Mouse (Mus musculus) heart, embryonic 10.5 days (tissue): ENCODE results near the gene Ntrk2. TPM values are rescaled to one million over a fixed set of nuclear protein-coding genes. Genes with fewer than 3 reads are reported as not detected.

Source experiments
- DNase-seq: peaks from one replicate; pipeline ENCODE4 v3.0.0-alpha.2; 2017; ENCODE audit warnings: low spot score
- H3K27ac ChIP-seq: fragments of 300-500 bp; sonication (generic); 2 replicates; pipeline ENCODE4 v1.5.1; 2016; ENCODE audit warnings: mild to moderate bottlenecking
- H3K27me3 ChIP-seq: fragments of 300-500 bp; sonication (generic); 2 replicates; pipeline ENCODE4 v1.6.1; 2016; ENCODE audit warnings: mild to moderate bottlenecking; ENCODE audit not compliant: poor library complexity, insufficient read depth, severe bottlenecking
- H3K36me3 ChIP-seq: fragments of 300-500 bp; sonication (generic); 2 replicates; pipeline ENCODE4 v1.6.1; 2016; ENCODE audit warnings: mild to moderate bottlenecking, moderate library complexity
- H3K4me1 ChIP-seq: fragments of 300-500 bp; sonication (generic); 2 replicates; pipeline ENCODE4 v1.6.1; 2016; ENCODE audit warnings: mild to moderate bottlenecking
- H3K4me3 ChIP-seq: fragments of 300-500 bp; sonication (generic); 2 replicates; pipeline ENCODE4 v1.5.1; 2016; ENCODE audit warnings: mild to moderate bottlenecking, moderate library complexity
- H3K9me3 ChIP-seq: fragments of 300-500 bp; sonication (generic); 2 replicates; pipeline ENCODE4 v1.6.1; 2016; ENCODE audit warnings: mild to moderate bottlenecking, moderate library complexity
- WGBS: fragments of 180-500 bp; shearing (Covaris S2); methylation state at CpG from one replicate; pipeline ENCODE4 v1.1.7; 2016; 5-methylcytosine and 5-hydroxymethylcytosine counted together
- polyA plus RNA-seq: library from polyadenylated mRNA; unstranded; fragments of >200 nt; fragmentation: Nextera tagmentation; extraction: Ambion mirVana; gene quantifications from 2 replicates; pipeline ENCODE4 v1.2.1, GENCODE M21; 2016

The Ntrk2 gene
- polyA plus RNA-seq, 1 experiment from 2014 or later, result 5.6 TPM

DNA sequence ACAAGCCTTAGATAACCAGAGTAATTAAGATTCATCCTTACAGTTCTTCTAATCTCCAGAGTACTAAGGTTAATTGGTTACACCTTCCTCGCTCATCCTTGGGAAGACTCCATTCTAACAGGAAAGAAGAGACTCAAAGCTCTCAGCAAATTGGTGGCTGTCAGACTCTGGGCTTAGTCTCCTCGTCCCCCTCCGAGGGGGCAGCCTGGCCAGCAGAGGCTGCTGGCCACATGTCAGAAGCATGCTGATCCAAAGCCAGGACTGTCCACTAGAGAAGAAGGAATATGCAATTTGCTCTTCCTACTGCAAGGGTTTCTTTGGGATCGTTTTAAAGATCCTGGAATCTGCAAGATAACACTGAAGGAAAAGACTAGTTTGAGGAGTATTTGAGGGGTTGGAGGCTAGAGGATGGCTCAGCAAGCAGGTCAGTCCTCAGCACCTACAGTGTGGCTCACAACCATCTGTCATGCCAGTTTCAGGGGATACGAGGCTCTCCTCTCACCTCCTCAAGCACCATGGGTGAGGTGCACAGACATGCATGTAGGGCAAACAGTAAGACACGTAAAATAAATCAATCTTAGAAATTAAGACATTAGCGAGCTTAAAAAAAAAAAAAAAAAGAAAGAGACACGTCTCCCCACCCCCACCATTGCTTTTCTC, 60.5 kb downstream of the Ntrk2 start:
- Histone ChIP-seq H3K4me3 (no peak overlapping the region), H3K27me3 (no peaks in the 10 kb centered on the region), H3K36me3 (no peaks in the 10 kb centered on the region), H3K9me3 (no peaks in the 10 kb centered on the region), H3K4me1 (no peaks in the 10 kb centered on the region), H3K27ac (no peak overlapping the region)
- no peak for DNase-seq
- WGBS, result 76% methylated on average over 8 of the region's 8 CpGs

DNA sequence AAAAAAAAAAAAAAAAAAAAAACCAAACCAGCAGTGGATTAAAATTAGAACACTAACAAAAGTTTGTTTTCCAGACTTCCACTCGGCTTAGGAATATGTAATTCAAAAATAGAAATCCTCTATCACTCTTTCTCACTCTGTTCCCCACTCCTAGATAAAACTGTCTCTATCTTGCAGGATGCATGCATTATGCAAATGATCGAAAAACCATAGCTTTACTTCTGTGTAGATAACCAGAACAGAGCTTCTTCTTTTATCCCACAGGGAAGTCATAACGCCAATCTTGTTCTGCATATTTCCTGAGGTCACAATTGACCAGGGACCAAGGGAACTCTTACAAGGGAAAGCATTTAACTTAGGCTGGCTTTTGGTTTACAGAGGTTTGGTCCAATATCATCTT, 76.1 kb downstream of the Ntrk2 start:
- Histone ChIP-seq H3K4me1 (no peaks in the 10 kb centered on the region), H3K27me3 (no peaks in the 10 kb centered on the region), H3K36me3 (no peaks in the 10 kb centered on the region), H3K27ac (no peak overlapping the region), H3K4me3 (no peak overlapping the region), H3K9me3 (no peaks in the 10 kb centered on the region)
- DNase-seq, result no peak
- WGBS, result 65% methylated on average over 3 of the region's 3 CpGs

DNA sequence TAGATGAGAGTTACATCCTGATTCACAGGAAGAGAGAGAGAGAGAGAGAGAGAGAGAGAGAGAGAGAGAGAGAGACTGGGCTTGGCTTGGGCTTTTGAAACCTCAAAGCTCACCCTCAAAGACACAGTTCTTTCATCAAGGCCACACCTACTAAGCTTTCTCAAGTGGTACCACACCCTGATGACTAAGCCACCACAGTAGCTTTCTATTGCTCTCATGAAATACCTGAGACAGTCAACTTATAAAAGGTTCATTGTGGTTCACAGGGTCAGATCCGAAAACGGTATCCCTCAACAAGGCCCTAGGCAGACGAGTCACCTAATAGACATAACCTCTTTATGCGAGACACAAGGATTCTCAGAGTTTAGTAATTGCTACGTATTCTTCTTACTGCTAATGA, 76.5 kb downstream of the Ntrk2 start:
- no peak overlapping the region for H3K4me3 ChIP-seq
- H3K27ac ChIP-seq, result no peak overlapping the region
- H3K9me3 ChIP-seq, result no peaks in the 10 kb centered on the region
- H3K4me1 ChIP-seq, result no peaks in the 10 kb centered on the region
- H3K27me3 ChIP-seq, result no peaks in the 10 kb centered on the region
- 91% methylated on average over 5 of the region's 5 CpGs for WGBS
- no peak for DNase-seq
- H3K36me3 ChIP-seq, result no peaks in the 10 kb centered on the region

DNA sequence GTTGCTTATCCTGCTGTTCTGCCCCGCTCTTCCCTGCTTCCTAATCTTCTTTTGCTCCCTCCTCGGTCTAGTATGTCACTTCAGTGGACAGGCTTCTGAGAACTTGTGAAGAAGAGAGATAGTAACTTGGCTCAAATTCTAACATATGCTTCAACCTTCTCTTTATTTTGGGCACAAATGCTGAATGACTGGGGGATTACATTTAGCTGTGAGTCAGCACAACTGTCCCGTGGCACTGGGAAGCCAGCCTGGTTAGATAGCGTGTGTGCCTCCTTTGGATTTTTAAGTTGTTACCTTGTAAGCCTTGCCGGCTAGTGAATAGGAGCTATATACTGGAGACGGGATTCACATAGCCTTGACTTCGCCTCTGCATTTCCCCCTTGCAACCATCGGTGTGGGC, 79.7 kb downstream of the Ntrk2 start:
- Histone ChIP-seq H3K4me1 (no peaks in the 10 kb centered on the region), H3K9me3 (peaks cover 2% of the 10 kb centered on the region; the same call in 1 of the 2 replicates), H3K27ac (no peak overlapping the region), H3K36me3 (no peaks in the 10 kb centered on the region), H3K4me3 (no peak overlapping the region), H3K27me3 (no peaks in the 10 kb centered on the region)
- 64% methylated on average over 8 of the region's 8 CpGs for WGBS
- DNase-seq, result no peak

DNA sequence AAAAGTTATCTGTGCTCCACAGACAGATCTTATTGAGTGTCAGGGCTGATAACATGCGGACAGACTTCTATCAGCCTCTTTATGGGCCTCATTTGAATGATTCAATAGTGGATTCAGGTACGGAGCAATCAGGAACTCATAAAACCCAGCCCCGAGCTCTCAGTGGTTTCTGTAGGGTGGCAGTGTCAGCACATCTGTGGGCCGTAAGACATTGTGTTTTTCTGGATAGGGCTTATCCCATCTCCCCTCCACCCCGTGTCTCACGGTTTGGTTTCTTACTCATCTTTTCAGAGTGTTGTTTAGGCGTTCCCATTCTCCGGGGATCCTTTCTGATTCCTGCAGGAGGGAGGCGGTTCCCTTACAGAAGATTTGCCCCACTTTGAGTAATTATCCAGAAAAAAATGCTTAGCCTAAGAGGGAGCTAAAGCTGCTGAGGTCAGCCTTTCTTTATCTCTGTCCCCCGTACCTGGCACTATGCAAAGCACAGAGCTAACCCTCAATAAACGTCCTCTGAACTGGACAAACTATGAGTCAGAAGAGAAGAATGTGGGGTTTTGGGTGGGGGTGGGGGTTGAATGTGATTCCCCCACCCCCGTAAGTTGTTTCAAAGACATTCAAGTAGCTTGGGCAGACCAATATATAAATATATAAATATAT, 90.0 kb downstream of the Ntrk2 start:
- Histone ChIP-seq H3K4me1 (no peaks in the 10 kb centered on the region), H3K4me3 (no peak overlapping the region), H3K9me3 (no peaks in the 10 kb centered on the region), H3K27me3 (no peaks in the 10 kb centered on the region), H3K27ac (no peak overlapping the region), H3K36me3 (no peaks in the 10 kb centered on the region)
- no peak for DNase-seq
- WGBS, result 71% methylated on average over 12 of the region's 12 CpGs

DNA sequence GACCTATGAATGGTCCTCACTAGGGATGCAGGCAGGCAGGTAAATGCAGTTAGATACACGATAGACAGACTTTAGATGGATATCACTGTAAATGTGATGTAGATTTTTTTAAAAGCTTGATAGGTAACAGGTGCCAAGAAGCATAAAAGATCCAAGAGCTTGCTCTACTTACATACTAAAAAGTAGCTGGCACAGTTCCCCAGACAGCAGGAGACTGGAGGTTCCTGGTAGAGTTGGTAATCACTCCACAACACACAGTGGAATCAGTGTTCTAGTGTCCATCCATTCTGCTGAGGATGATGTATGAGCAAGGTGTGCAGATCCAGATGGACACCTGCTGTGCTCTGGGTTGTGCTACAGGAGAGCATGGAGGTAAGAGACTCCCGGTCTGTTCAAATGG, 93.0 kb downstream of the Ntrk2 start:
- no peak for DNase-seq
- WGBS, result 82% methylated on average over 2 of the region's 2 CpGs
- Histone ChIP-seq H3K27ac (no peak overlapping the region), H3K4me1 (no peaks in the 10 kb centered on the region), H3K9me3 (no peaks in the 10 kb centered on the region), H3K27me3 (no peaks in the 10 kb centered on the region), H3K36me3 (no peaks in the 10 kb centered on the region), H3K4me3 (no peak overlapping the region)

DNA sequence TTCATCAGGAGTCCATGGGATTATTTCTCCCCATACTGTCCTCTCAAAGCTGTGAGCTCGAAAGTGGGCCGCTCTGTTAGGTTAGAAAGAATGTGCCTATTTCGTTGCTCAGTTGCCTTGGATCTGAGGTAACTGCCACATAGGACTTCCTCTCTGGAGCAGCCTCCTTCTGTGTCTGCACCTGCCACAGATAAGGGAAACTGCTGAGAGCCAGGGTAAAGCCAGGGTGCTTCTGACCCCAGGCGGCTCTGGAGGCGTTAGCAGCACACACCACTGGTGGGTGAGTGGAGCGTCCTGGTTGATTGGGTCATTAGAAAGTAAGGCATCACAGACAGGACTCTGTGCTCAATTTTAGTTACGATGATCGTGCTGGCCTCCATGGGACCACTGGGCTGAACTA, 95.9 kb downstream of the Ntrk2 start:
- 67% methylated on average over 8 of the region's 8 CpGs for WGBS
- Histone ChIP-seq H3K4me3 (no peak overlapping the region), H3K27ac (no peak overlapping the region), H3K27me3 (no peaks in the 10 kb centered on the region), H3K36me3 (no peaks in the 10 kb centered on the region), H3K9me3 (no peaks in the 10 kb centered on the region), H3K4me1 (no peaks in the 10 kb centered on the region)
- DNase-seq, result no peak

DNA sequence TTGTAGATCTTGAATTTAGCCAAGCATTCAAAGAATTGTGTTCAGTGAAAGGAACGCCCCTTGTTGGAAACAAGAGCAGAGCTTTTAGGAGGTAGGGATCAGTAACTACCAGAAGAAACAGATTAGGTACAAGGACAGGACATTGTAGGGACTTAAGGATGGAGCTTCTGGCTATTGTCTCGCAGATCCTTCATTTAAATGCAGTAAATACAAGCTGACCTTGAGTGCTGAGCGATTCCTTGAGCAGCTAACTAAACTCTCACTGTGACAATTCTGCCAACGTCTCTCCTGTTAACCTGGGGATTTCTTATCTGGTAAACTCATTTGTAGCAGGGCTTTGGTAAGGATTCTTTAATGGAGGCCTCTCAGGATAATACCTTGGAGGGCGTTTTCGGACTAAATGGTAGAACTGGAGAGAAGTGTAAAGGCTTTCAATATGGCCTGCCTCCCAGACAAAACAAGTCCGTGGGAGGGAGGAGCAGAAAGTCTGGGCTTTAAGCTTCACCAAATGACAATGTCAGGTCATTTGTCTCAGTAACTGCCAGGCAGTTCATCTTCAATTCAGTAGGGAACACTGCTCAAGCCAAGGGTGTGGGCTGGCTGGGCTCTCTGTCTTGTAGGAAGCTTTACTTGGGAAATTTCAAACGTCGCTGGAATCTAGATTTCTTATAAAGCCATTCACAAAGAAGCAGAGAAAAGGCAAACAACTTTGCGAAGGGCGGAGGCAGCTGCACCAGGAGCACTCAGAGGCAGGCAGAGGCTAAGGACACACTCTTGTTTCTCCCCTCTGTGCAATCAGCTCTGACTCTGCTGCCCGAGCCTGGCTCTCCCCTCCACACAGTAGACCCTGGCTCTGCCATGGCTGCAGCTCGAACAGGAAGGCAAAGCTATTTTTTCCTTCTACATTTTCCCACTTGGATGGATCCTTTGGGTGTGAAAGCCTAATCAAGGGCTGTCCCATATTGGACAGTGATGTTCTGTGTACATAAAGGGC, 98.7 kb downstream of the Ntrk2 start:
- H3K36me3 ChIP-seq, result no peaks in the 10 kb centered on the region
- no peak overlapping the region for H3K27ac ChIP-seq
- no peaks in the 10 kb centered on the region for H3K9me3 ChIP-seq
- no peaks in the 10 kb centered on the region for H3K4me1 ChIP-seq
- no peak for DNase-seq
- no peak overlapping the region for H3K4me3 ChIP-seq
- H3K27me3 ChIP-seq, result no peaks in the 10 kb centered on the region
- 63% methylated on average over 13 of the region's 13 CpGs for WGBS

DNA sequence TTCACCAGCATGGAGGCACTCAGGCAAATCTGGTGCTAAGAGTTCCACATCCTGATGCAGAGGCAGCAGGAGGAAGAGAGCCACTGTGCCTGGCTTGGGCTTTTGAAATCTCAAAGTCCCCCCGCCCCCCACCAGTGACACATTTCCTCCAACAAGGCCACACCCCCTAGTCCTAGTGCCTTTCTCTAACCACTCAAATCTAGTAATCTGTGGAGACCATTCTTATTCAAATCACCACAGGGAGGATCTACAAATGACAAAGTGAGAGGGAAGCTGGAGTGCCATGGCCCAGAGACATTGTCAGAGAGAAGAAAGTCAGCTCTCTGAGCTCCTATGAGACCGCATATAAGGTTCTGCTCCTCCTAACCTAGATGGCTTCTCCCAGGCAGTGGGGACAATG, 105.6 kb downstream of the Ntrk2 start:
- no peak for DNase-seq

DNA sequence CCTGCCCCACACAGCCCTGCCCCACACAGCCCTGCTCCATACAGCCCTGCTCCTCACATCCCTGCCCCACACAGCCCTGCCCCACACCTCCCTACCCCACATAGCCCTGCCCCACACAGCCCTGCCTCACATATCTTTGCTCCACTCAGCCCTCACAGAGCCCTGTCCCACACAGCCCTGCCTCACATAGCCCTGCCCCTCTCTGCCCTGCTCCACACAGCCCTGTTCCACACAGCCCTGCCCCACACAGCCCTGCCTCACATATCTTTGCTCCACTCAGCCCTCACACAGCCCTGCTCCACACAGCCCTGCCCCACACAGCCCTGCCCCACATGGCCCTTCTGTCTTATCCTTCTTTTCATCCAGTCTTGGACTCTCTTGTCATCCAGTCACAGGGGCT, 106.2 kb downstream of the Ntrk2 start:
- Histone ChIP-seq H3K9me3 (no peaks in the 10 kb centered on the region), H3K36me3 (no peaks in the 10 kb centered on the region), H3K4me3 (no peak overlapping the region), H3K27me3 (no peaks in the 10 kb centered on the region), H3K4me1 (peaks cover 15% of the 10 kb centered on the region), H3K27ac (no peak overlapping the region)
- no peak for DNase-seq

More for the DNA sequence above, 105.6 kb downstream of the Ntrk2 start:
- WGBS, result 84% methylated on average over 2 of the region's 2 CpGs
- H3K27ac ChIP-seq, result no peak overlapping the region
- H3K9me3 ChIP-seq, result no peaks in the 10 kb centered on the region
- H3K4me1 ChIP-seq, result peaks cover 15% of the 10 kb centered on the region
- no peak overlapping the region for H3K4me3 ChIP-seq
- no peaks in the 10 kb centered on the region for H3K27me3 ChIP-seq
- H3K36me3 ChIP-seq, result no peaks in the 10 kb centered on the region

DNA sequence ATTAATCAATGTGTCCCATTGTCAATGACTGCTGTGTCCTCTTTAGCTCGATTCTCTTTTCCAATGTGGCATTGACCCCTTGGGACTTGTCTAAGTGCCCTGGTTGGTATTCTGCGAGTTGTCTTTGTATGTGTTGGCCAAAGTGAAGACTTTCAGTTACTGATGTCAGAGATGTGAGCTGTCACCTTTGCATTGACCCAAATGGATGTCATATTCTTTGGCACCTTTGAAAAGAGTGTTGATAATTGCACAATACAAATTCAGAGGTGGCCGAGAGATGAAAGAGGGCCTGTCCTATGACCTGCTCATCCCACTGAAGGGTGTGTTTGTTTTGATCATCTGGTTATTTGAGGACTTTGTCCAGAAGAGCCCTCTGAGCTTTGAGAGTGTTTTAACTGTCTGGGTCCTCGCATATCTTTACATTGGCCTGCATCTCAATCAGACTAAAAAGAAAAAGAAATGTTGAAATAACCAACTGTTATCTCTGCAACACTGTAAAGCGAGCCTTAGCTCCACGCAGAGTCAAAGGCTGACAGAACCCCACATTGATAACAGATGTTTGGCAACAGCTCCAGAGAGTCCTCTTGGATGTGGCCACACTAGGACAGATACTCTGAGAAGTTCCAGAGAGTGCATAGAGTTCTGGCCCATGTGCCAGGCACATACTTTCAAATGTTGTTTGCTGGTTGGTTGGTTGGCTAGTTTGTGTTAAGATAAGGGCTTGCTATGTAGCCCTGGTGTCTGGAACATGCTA, 107.9 kb downstream of the Ntrk2 start:
- no peaks in the 10 kb centered on the region for H3K9me3 ChIP-seq
- 58% methylated on average over 6 of the region's 6 CpGs for WGBS
- no peaks in the 10 kb centered on the region for H3K36me3 ChIP-seq
- no peak overlapping the region for H3K4me3 ChIP-seq
- no peak for DNase-seq
- no peak overlapping the region for H3K27ac ChIP-seq
- H3K27me3 ChIP-seq, result no peaks in the 10 kb centered on the region
- H3K4me1 ChIP-seq, result peaks cover 15% of the 10 kb centered on the region

DNA sequence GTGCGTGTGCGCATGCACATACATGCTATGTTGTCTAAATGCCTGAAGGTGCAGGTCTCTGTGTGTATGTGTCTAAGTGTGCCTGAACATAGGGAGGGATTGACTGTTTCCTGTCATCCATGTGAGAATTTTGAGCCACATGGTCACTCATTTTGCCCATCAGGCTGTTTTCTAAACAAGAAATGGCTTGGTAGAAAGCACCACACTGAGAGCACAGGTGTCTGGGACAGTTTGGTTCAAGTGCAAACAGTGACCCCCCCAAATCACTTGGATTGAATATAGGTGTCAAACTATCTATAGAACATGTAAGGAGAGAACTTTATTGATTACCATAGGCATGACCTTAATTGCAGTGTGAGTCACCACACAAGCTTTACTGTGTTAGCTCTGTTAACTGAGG, 110.0 kb downstream of the Ntrk2 start:
- H3K36me3 ChIP-seq, result no peaks in the 10 kb centered on the region
- H3K27ac ChIP-seq, result no peak overlapping the region
- no peak overlapping the region for H3K4me3 ChIP-seq
- 93% methylated on average over 2 of the region's 2 CpGs for WGBS
- H3K9me3 ChIP-seq, result no peaks in the 10 kb centered on the region
- no peak for DNase-seq
- H3K27me3 ChIP-seq, result no peaks in the 10 kb centered on the region
- H3K4me1 ChIP-seq, result peaks cover 15% of the 10 kb centered on the region
